Mouse (Mus musculus) inflammation-experienced regulatory T-cells, adult 6 months (primary cell): ENCODE measurements around the gene Mlx. TPM values are rescaled to one million over a fixed set of nuclear protein-coding genes. Genes with fewer than 3 reads are reported as not detected.
A peak's percentile ranks its signal among the peaks of the same experiment; 100 is the strongest.

Source experiments
- ATAC-seq: one replicate; pipeline ENCODE4 v1.8.0; 2017
- polyA plus RNA-seq, 3 experiments: library from polyadenylated mRNA; unstranded; fragments of 100-300 nt; shearing (Covaris generic); gene quantifications; one replicate each; pipeline ENCODE4 v1.2.1; 2017

Gene Mlx
- polyA plus RNA-seq, 3 experiments from 2014 or later, result 61.9 to 74.3 (median 66.5) TPM

DNA sequence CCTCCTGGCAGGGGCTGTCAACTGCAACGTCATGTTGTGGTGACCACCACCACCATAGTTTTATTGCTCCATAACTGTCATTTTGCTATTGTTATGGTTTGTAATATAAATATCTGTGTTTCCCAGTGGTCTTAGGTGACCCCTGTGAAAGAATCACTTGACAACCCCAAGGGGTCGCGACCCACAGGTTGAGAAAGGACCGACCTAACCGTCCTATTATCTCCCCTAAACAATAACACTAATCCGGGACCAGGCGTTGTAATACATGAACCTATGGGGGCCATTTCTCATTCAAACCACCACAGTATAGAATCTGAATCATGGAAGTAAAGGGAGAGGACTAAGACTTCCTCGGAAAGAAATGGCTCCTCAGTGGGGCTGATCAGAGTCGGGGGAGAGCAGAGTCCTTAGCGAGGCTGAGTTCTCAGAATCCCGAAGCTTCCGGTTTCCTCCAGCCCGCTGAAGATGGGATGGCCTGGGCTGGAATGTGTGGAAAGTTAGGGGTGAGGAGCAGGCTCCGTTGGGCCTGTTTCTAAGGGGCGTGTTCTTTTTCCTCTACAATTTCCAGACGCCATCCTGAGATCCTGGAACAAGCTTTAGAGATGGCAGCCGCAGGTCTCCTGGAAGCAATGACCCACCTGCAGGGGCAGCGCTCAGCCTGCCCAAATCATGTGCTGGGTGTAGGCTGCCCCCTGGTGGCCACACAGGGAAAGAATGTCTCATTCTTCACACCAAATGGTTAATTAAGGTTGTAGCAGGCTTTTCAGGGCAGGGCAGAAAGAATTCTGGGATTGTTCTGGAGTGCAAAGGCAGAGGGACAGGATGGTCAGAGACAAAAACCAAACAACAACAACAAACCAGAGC, 20.3 kb upstream of the Mlx start:
- peak; percentile 38 for ATAC-seq

DNA sequence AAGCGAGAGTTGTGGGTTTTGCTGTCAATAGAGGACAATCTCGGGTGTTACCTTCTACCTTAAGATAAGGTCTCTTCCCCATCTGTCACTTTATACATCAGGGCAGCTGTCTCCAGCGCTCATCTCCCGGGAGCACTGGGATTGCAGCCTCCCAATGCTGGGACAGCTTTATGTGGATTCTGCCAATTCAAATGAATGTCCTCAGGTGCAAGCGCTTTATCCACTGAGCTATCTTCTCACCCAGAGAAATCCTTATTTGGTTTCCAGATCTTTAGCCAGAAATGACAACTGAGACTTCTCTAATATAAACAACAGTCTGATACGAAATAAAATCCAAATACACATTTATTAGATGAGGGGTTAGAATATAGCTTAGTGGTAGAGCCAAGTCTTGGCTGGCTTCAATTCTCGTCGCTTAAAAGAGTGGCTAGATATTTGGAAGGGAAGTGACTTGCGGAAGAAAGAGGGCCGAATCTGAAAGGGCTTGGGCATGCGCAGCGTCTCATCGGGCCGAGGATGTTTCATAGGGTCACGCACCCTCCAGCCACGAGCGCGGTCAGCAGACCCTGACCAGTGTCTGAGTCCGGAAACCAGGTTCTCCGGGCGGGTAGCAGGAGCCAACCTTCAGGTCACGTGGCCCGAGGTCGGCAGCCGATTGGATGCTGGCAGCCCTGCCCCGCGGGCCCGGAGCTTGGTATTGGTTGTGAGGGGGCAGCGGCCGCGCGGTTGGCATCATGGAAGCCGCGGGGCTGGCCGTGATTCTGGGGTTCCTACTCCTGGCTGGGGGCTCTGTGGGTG, 17.5 kb upstream of the Mlx start, which contains the start of gene Naglu:
Gene Naglu (plus strand): TSS at position 622 of the 798 bp plus-strand sequence.
- ATAC-seq, result peak; percentile 93

DNA sequence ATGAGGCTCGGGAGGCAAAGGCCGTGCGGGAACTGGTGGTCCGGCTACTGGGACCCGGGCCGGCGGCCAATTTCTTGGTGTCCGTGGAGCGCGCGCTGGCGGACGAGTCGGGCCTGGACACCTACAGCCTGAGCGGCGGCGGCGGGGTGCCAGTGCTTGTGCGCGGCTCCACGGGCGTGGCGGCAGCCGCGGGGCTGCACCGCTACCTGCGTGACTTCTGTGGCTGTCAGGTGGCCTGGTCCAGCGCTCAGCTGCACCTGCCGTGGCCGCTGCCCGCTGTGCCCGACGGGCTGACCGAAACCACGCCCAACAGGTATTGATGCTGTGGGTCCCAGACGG, 16.9 kb upstream of the Mlx start:
- ATAC-seq, result peak; percentile 47

DNA sequence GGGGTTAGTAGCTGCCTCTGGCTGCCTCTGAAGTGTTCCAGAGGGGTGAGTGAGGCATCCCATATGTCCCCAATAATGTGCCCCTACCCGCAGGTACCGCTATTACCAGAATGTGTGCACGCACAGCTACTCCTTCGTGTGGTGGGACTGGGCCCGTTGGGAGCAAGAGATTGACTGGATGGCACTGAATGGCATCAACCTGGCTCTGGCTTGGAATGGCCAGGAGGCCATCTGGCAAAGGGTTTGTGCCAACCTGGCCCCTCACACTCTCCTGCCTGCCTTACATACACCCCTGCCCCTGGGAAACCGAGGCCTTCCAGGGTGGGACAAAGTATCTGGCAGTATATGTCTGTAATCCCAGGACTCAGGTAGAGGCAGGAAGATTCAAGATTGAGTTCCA, 16.1 kb upstream of the Mlx start:
- no peak for ATAC-seq

DNA sequence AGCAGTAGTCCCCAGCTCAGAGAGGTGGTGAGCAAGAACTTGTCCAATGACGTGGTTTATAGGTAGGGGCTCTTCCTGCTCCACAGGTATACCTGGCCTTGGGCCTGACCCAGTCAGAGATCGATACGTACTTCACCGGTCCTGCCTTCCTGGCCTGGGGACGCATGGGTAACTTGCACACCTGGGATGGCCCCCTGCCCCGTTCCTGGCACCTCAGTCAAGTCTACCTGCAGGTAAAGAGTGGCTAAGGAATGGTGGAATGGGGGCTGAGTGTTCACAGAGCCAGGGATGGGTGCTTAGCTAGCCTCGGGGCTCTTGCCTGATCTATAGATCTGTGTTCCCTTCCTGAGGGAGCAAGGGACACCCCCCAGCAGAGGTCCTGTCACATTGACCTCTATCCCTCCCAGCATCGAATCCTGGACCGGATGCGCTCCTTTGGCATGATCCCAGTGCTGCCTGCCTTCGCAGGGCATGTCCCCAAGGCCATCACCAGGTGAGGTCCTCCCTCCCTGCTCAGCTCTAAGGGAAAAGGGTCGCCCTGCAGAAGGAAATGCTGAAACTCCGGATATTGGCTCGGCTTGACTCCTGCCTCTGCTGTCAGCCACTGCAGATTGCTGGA, 15.2 kb upstream of the Mlx start:
- no peak for ATAC-seq

DNA sequence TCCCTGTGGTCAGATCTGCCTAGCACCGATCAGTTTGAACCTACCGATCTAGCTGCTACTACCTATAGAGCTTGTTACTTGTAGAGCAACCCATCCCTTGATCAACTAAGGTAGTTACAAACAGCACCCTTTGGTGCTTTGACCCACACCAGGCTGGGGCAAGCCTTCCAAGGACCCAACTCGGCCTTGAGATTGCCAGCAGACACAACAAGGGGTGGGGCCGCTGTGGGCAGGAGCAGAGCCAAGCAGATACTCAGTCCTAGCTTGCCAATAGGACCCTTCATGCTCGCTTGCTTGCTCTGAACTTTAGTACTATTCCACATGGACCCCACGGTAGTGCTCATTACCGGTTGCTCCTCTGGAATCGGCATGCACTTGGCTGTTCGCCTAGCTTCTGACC, 9.0 kb upstream of the Mlx start, which contains the start of gene Hsd17b1:
Gene Hsd17b1 (plus strand): TSS at position 291 of the 400 bp plus-strand sequence.
- no peak for ATAC-seq

DNA sequence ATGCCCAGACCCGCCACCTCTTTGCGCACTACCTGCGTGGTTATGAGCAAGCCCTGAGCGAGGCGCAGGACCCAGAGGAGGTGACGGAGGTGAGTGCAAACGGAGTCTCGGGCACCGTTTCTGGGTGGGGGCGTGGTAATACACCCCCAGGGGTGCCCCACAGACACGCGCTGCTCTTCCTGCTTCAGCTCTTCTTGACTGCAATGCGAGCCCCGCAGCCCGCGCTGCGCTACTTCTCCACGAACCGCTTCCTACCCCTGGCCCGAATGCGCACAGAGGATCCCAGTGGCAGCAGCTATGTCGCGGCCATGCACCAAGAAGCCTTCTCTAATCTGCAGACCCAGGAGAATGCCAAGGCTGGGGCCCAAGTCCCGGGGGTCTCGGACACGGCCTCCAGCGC, 7.3 kb upstream of the Mlx start:
- ATAC-seq, result no peak

DNA sequence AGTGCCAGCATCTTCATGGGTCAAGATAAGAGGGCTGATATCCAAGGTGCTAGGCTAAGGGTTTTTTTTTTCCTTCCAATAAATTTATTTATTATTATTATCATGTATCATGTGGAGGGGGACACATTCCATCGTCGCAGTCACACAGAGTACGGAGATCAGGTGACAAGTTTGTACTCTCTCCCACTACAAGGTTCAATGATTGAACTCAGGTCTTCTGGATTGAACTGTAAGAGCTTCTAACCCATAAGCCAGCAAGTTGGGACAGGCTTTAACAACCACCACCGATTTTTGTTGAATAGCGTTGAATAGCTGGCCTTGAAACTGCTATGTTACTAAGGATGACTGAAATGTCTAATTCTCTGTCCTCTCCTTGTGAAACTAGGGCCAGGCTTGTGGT, 6.7 kb upstream of the Mlx start:
- no peak for ATAC-seq

DNA sequence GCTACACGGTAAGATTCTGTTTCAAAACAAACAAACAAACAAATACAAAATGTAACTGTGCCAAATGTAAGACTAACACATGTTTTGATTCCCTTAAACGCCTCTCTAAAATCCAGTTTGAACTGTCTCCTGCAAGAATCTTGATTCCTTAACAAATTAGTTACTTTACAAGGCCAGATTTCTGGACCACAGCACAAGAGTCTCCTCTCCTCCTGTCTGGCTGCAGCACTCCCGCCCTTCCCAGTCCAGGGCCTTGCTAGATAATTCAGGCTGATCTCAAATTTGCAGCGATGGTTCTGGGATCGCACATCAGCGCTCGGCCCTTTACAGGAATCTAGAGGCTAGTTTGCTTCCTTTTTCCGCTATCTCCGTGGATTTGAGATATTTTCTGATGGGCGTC, 5.4 kb upstream of the Mlx start:
- no peak for ATAC-seq

DNA sequence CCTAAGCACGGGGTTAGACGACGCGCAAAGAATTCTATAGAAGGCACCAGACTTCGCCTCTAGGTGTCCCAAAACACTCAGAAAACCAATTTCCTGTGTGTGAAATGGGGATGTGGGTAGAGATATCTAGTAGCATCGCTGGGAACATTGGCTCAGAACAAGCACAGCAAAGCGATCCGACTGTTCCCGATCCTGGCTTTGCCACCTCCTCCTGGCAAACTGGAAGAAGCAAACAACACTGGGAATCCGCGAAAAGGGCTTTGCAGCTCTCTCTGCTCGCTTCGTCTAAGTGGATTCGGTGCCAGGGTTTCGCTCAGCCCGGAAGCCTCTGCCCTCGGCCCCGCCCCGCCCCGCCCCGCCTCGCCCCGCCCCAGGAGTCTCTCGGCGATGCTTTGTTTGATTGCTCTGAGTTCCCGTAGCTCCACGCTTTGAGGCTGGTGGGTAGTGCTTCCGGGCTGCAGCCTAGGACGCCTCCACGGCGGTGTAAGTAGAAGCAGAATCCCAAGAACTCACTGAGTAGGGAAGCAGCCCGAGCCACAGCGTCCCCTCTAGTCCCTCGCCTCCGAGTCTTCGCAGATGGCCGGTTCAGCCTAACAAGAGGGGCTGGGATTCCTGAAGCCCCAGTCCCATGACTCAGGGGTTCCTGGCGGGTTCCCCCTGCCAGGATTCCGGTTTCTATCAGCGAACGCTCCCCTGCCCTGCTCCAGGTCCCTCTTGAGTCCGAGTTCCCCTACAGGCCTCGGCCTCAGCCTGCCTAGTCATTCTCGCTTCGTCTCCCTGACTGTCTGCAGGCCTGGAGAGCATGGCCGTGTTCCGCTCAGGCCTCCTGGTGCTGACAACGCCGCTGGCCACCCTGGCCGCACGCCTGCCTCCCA, 4.6 kb upstream of the Mlx start, which contains the start of gene Coasy:
Gene Coasy (plus strand): TSS at position 358 of the 875 bp plus-strand sequence.
- ATAC-seq, result peak; percentile 85

DNA sequence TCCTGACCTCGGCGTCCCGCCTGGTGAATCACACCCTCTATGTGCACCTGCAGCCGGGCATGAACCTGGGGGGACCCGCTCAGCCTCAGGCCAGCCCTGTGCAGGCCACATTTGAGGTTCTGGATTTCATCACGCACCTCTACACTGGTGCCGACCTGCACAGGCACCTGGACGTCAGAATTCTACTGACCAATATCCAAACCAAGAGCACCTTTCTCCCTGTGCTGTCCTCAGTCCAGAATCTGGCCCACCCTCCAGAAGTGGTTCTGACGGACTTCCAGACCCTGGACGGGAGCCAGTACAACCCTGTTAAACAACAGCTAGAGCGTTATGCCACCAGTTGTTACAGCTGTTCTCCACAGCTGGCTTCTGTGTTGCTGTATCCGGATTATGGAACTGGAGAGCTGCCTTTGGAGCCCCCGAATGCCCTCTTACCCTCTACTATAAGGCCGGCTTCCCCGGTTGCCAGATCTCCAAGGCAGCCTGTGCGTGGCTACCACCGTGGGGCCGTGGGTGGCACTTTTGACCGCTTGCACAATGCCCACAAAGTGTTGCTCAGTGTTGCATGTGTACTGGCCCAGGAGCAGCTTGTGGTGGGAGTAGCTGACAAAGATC, 3.9 kb upstream of the Mlx start:
- no peak for ATAC-seq

DNA sequence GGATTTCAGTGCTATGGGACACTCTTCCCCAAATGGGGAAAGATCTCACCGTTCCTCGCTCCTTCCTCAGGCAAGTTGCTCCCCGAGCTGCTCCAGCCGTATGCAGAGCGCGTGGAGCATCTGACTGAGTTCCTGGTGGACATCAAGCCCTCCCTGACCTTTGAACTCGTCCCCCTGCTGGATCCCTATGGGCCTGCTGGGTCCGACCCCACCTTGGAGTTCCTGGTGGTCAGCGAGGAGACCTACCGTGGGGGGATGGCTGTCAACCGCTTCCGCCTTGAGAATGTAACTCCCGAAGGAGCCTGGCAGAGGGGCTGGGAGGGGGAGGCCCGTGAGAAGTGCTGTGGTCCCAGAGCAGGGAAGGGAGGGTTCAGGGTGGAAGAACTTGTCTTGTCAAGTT, 2.8 kb upstream of the Mlx start:
- no peak for ATAC-seq

DNA sequence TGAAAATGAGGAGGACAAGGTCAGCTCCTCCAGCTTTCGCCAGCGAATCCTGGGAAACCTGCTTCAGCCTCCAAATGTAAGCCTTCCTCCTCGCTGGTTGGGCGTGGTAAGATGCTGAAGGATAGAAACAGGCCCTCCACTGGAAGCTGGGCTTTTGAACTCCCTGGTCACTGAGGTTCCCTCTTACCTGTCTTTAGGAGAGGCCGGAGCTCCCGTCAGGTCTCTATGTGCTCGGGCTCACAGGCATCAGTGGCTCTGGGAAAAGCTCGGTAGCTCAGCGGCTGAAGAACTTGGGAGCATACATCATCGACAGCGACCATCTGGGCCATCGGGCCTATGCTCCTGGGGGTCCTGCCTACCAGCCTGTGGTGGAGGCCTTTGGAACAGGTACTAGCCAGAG, 2.3 kb upstream of the Mlx start:
- ATAC-seq, result no peak

DNA sequence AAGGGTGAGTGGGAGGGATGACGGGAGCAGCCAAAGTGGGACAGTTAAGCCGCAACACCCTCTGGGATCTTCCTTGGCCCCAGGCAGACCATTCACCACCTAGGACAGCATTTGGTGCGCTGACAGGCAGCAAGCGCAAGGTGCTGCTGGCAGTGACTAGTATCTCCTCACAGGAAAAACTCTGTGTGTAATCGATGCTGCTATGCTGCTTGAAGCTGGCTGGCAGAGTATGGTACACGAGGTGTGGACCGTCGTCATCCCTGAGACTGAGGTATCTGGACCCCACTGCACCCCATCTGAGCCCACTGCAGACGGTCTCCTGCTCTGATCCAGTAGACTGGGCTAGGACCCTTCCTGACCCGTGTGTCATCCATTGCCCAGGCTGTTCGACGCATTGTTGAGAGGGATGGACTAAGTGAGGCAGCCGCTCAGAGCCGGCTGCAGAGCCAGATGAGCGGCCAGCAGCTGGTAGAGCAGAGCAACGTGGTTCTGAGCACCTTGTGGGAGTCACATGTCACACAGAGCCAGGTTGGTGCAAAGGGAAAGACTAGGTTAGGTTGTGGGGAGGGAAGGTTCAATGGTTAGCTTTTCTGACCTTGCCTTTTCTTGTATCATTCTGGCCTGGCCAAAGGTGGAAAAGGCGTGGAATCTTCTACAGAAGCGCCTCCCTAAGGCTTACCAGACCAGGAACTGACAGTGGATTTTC, 1.3 kb upstream of the Mlx start:
- ATAC-seq, result no peak

DNA sequence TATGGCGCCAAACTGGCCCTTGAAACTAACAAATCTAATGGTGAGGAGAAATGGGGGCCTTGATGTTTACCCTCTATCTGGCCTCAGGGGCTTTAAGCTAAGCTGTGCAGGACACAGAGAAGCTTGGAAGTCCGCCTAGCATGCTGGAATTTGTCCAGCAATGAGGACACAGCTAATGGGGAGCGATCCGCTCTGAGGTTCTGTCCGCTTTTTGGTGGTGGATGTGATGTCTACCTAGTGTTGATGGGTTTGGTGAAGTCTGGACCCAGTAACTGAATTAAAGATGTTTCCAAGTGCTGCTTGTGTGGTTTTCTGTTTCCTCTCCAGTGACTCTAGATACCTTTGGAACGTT, 778 bp upstream of the Mlx start:
- no peak for ATAC-seq

DNA sequence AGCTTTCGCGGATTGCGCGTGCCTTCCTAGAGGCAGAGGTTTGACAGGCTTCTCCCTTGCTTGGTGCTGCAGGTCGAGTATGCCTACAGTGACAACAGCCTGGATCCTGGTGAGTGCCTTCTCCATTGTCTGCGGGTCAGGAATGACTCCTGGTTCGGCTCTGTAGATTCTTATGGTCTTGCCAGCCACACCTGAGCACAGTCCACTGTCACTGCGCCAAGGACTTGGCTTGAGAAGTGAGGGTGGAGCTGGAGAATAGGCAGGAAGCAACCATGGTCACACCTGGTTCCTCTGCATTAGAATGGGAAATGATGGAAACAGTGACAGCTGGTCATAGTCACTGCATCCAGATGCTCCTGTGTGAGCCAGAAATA, 592 bp downstream of the Mlx start:
- no peak for ATAC-seq

DNA sequence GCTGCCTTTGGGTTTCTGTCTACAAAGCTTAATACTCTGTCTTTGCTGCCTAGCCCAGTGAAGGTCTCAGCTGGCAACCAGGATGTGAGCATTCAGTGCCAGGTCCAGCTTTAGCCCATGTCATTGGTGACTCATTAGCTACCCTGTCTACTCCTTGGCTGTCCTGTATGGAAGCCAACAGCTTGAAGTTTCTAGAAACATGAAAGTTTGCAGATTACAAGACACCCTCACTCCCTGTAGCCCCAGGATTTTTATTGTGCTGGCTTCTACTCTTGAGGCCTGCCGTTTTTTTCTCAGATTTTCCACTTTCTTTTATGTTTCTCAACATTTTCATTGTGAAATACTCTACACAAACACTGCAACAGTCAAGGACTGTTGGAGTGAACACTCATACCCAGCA, 2.9 kb downstream of the Mlx start:
- no peak for ATAC-seq

DNA sequence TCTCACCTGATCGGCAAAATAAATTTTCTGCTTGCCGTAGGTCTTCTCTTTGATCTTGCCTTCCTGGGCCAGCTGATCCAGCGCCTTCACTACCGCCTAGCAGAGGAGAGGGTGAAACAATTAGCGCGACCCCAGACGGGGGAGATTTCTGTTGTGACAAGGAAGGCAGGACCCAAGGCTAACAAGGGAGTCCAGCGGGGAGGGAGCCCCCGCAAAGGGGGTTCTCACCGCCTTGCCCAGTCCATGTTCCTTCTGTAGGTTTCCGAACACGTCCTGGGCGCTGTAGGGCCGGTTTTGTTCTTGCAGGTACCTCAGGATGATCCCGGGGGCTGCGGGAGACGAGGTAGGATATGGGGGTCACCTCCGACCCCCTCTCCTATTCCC, 7.8 kb downstream of the Mlx start:
- no peak for ATAC-seq

DNA sequence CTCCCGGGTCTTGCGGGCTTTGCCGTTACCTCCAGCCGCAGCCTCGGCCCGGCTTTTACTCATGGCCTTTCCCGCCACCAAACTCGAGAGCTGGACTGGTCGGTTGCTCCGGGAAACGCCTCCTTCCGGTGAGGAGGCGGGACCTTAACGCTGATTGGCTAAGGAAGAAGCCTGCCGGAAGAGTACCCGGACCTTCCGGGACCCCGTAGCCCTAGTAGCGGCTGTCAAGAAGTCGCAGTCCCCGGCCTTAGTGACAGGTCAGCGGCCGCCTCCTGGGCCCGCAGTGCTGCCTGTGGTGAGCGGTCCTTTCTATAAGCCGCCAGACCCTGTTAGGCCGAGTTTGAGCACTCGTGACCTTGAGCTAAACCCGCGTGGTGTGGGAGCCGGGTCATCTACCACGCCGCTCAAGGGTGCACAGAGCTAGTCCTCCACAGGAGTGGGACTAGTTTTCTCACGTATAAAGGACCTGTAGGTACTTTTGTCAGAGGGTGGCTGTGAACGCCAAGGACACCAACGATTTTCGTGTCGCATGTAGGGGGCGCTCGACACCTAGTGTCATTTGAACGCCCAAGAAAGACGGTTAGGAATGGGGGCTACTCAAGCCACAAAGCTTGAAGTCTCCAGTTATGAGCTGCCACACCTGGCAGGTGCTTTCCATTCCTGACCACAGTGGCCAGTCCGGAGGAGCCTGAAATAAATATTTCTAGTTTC, 8.4 kb downstream of the Mlx start, which contains the start of gene Psmc3ip:
Gene Psmc3ip (minus strand): TSS at position 123 of the 711 bp plus-strand sequence.
- peak; percentile 95 for ATAC-seq

DNA sequence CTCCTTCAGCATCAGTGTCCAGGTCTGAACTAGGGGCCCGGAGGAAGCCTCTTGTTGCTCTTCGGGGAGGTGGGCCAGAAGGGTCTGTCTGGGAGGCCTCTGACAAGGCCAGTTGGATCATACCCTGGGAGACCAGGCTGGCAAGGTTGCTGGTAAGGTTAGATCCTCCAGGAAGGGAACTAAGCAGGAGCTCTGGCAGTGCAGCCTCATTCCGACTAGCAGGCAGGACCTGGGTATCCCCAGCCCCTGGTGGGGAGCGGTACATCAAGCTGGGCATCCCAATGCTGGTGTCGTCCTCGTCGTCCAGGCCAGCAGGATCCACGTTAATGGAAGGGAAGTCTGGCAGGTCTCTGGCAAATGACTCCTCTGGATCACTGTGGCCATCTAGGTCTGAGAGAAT, 11.2 kb downstream of the Mlx start:
- no peak for ATAC-seq

DNA sequence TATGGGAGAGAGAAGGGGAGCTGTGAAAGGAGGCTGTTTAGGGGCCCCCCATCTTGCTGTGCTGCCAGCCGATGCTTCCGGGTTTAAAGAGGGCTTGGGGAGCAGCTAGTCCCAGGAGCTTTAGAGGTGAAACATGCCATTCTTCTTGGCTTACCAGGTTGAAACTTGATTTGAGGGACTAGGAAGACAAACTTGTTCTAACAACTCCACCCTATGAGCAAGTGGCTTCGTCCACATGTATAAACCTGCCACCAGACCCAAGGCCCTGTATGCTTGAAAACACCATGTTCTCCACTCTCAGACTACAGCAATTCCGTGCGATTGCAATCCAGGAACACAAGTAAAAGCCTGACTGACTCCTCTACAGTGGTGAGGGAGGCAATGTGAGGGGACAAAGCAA, 15.9 kb downstream of the Mlx start:
- ATAC-seq, result no peak
